Mouse (Mus musculus) layer of hippocampus, adult 2 months (tissue): ENCODE results near the gene Pdgfa. TPM values are rescaled to one million over a fixed set of nuclear protein-coding genes. Genes with fewer than 3 reads are reported as not detected.

Experiments used
- DNase-seq, 2 experiments: peaks; one replicate each; pipeline ENCODE4 v3.0.0; 2022; ENCODE audit warnings: low spot score in 2 of 2
- H3K27ac ChIP-seq: fragments of 200-600 bp; 2 replicates; pipeline ENCODE4 v1.8.1; 2022
- H3K4me3 ChIP-seq: fragments of 200-600 bp; 2 replicates; pipeline ENCODE4 v1.8.1; 2022; ENCODE audit warnings: mild to moderate bottlenecking
- CTCF ChIP-seq: fragments of 200-600 bp; conservative IDR thresholded peaks from 2 replicates; pipeline ENCODE4 v1.8.1; 2022; ENCODE audit warnings: antibody characterized with exemption, mild to moderate bottlenecking, moderate library complexity
- long read RNA-seq, 2 experiments: library from polyadenylated mRNA; stranded (forward); transcript quantifications; one replicate each; pipeline ENCODE4 v2.0.0; 2021; ENCODE audit warnings: borderline mapping rate in 2 of 2
- total RNA-seq, 2 experiments: library from RNA; stranded (reverse); gene quantifications; 2 replicates each; pipeline ENCODE4 v1.2.3; 2021

Pdgfa gene
- 10 to 100 TPM; 37.5 to 41.3 TPM for total RNA-seq
- long read RNA-seq, experiment 1, transcript Pdgfa-202 (6 exons, 2,060 nt): major isoform, 25 of 38 reads
- long read RNA-seq, experiment 1, partial matches to known transcripts: 2 of 38 reads
- long read RNA-seq, experiment 1, other reads (novel, unspliced or antisense): 5 of 38 reads
- long read RNA-seq, experiment 2, transcript Pdgfa-202 (6 exons, 2,060 nt): major isoform, 38 of 55 reads
- long read RNA-seq, experiment 2, transcript Pdgfa-204 (7 exons, 1,287 nt): minor isoform, 7 of 55 reads
- long read RNA-seq, experiment 2, partial matches to known transcripts: 5 of 55 reads
- long read RNA-seq, experiment 2, other reads (novel, unspliced or antisense): 5 of 55 reads

GRCm38 (mm10) chr5:138997171-138997788, at the start of gene Pdgfa:
Gene Pdgfa (minus strand): TSS chr5:138997370.
- Histone ChIP-seq H3K27ac (peak within 1 kb of the TSS; percentile 88), H3K4me3 (peak within 1 kb of the TSS; percentile 76)
- TF ChIP-seq CTCF: no peak
- DNase-seq: peak; percentile 54 to 58

DNA sequence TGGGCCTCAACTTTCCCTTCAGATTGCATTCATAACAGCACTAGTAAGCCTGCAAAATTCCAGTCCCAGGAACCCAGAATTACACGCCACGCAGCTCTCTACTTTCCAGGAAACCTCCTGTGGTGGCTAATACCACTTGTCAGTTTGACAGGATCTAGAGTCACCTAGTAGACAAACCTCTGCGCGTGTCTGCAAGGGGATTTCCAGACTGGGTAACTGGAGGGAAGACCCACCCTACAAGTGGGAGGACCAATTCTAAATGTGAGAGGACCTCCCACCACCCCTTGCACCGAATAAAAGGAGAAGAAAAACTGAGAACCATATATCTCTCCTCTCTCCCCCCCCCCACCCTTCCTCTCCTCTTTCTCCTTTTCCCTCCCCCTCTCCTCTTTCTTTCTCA, 49.5 kb upstream of the Pdgfa start:
- Histone ChIP-seq H3K4me3 (no peak overlapping the region), H3K27ac (no peak overlapping the region)
- DNase-seq: no peak
- TF ChIP-seq CTCF: no peak

DNA sequence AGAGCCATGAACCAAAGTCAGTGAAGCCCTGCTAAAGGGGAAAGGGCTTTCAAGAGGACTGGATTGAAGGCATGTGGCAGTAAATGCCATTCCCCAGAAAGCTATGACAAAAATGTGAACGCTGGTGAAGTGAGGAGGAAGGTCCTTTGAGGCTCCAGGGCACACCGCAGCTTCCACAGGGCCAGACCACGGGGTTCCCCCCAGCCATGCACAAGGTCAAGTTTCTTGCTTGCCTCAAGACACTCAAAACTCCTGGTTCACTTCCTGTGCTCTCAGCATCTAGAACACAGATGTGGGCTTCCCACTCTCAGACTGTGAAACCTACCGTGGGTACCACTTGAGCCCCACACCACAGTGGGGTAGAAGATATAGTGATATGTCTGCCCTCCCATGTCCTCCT, 46.4 kb upstream of the Pdgfa start:
- no peak for DNase-seq
- Histone ChIP-seq H3K27ac (no peak overlapping the region), H3K4me3 (no peak overlapping the region)
- TF ChIP-seq CTCF: no peak

DNA sequence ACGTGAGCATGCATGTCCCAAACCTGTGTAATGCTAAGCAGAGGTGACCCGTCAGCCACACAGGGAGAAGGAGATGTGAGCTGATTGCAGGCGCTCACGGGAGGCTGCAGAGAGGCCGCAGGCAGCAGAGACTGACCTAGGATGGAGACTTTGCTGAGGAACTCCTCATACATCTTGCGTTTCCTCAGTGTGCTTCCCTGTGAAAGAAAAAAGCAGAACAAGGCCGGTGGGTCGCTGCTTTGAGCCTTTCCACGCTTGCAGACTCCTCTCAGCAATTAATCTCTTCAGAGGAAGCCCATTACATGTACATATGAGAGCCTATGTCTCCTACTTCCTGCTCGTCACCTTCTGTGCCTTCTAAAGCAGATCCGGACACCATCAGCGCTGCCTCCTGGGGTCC, 45.1 kb upstream of the Pdgfa start:
- Histone ChIP-seq H3K4me3 (no peak overlapping the region), H3K27ac (no peak overlapping the region)
- DNase-seq: no peak
- TF ChIP-seq CTCF: no peak

DNA sequence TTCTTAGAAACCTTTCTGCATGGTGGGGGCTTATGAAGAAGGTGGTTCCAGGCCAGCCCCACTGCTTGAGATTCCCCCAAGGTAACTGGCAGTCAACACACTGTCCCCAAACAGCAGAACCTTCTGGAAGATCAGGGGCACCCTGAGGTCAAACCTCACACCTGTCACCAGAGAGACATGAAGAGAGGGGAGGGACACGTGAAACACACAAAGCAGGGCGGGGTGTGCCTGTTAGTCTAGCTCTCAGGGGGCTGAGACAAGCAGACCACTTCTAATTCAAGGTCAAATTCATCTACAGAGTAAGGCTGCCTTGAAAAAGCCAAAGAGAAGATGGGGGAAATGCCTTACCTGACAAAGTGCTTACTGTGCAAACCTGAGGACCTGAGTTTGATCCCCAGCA, 38.0 kb upstream of the Pdgfa start:
- no peak for DNase-seq
- H3K4me3 ChIP-seq: no peak overlapping the region
- TF ChIP-seq CTCF: no peak
- no peak overlapping the region for H3K27ac ChIP-seq

GRCm38 (mm10) chr5:139034746-139035145, 37.6 kb upstream of the Pdgfa start:
- Histone ChIP-seq H3K4me3 (no peak overlapping the region), H3K27ac (no peak overlapping the region)
- DNase-seq: no peak
- TF ChIP-seq CTCF: no peak

GRCm38 (mm10) chr5:139033406-139034317, 36.5 kb upstream of the Pdgfa start:
- no peak for TF ChIP-seq CTCF
- H3K27ac ChIP-seq: no peak overlapping the region
- DNase-seq: peak in 1 of 2 experiments; percentile 17
- H3K4me3 ChIP-seq: no peak overlapping the region

- no peak for TF ChIP-seq CTCF
- DNase-seq: no peak
- H3K4me3 ChIP-seq: no peak overlapping the region
- no peak overlapping the region for H3K27ac ChIP-seq
These were observed 30.4 kb upstream of the Pdgfa start for GRCm38 (mm10) chr5:139027603-139028002.

DNA sequence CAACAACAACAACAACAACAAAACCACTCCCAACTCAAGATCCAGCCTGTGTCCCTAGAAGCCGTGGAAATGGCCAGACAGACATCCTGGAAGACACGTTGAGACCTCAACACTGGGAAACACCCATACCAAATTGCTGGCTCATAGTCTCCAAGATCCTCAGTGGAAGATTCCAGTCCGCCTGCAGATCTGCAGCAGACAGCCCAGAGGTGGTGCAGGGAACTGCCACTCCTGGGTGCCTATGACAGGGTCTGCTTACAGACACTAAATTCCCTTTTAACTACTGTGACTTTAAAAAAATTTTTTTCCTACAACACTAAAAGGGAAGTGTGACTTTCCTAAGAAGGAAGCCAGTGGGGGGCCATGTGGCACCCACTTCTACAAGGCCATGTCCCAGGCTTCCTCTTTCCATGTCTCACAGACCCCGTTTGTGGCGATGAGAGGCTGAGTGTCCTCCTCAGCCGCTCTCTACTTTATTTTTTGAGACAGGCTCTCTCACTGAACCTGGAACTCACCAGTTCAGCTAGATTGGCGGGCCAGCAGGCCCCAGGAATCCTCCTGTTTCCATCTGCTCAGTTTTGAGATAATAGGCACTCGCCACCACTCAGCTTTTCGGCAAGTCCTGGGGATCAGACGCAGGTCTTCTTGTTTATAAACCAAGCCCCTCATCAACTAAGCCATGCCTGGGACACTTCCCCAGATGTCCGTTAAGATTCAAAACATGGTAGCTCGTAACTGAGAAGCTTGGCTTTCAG, 27.4 kb upstream of the Pdgfa start:
- Histone ChIP-seq H3K4me3 (no peak overlapping the region), H3K27ac (no peak overlapping the region; the same call in 1 of the 2 replicates)
- DNase-seq: peak in 1 of 2 experiments; percentile 11
- TF ChIP-seq CTCF: peak; percentile 47

DNA sequence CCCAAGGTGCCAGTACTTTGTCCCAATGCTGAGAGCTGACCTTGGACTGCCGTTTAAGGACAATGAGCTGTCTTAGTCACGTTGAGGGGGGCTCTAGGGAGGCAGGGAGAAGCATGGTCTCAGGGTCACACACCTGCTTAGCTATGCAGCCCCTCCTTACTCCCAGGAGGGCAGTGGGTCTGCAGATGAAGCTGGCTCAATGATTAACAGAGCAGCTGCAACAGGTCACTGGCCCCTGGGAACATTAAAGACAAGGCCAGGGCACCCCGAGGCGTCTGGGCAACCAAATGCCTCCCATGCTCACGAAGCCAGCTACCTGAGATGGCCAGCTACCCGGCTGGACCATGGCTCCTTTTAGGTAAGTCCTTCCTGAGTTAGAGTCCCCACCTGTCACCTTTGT, 23.4 kb upstream of the Pdgfa start:
- no peak for TF ChIP-seq CTCF
- Histone ChIP-seq H3K4me3 (no peak overlapping the region), H3K27ac (no peak overlapping the region)
- no peak for DNase-seq

GRCm38 (mm10) chr5:139017371-139018124, 20.4 kb upstream of the Pdgfa start:
- DNase-seq: no peak
- no peak overlapping the region for H3K27ac ChIP-seq
- H3K4me3 ChIP-seq: no peak overlapping the region
- TF ChIP-seq CTCF: no peak; the same call in 1 of the 2 replicates

DNA sequence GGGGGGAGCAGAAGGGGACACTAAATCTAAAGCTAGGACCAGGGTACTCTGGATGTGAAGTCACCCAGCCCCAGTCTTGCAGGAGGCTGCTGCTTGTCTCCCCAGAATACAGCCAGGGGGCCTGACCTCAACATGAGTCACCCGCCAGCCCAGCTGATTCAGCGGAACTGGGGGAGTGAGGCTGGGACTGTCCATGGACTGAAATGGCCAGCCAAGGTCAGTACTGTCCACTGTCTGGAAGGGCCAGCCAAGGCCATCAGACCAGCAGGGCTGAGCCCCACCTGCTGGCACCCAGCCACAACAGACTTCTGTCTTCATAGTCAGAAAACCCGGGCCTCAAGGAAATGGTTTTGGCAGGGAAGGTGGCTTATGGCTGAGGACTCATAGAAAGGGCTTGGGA, 17.9 kb upstream of the Pdgfa start:
- no peak for DNase-seq
- Histone ChIP-seq H3K27ac (no peak overlapping the region), H3K4me3 (no peak overlapping the region)
- TF ChIP-seq CTCF: no peak
